Mouse (Mus musculus): ENCODE measurements at regions not wholly inside any gene's neighbourhood (a gene's known extent, or its start where the extent isn't known, plus 50 kb on each side); places are given as distances from the start of the nearest gene placed in this dataset.

GRCm38 (mm10) chr5:150866198-150866597, 86.2 kb upstream of the Kl start:
- H3K9me3 ChIP-seq (replicated peaks): 0 out of 2 replicates have a peak, but pooled peaks cover 5% of the 10 kb centered on the region
- 76% methylated on average over 3 of the region's 3 CpGs for WGBS (ENCODE audit: insufficient replicate concordance)
- no peak overlapping the region for H3K4me2 ChIP-seq
- peaks cover 7% of the 10 kb centered on the region; the same call in 1 of the 2 replicates for H3K4me1 ChIP-seq
- no peak overlapping the region for H3K9ac ChIP-seq
- ATAC-seq: no peak
- no peaks in the 10 kb centered on the region for H3K27me3 ChIP-seq (replicated peaks)
- H3K27ac ChIP-seq: no peak overlapping the region
- no peaks in the 10 kb centered on the region for H3K36me3 ChIP-seq
- H3K4me3 ChIP-seq: no peak overlapping the region

DNA sequence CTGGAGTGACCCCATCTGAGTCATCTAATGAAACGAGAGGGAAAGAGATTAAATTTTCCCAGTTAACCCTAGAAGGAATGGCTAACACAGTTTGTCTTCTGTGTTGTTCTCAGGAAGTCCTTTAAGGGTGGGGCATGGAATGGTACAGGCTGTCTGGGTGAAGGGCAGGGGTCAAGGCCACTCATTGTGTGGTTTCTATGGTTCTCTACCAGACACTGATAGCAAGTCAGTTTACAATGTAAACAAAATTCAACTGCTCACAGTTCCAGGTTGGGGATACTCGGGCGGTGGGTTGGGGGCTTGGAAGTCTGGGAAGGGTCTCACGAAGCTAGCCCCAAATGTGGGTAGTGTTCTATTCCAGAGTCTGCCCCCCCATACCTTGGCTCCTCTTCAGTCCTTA, 82.5 kb upstream of the Kl start:
- Histone ChIP-seq H3K9ac (no peak overlapping the region), H3K4me2 (no peak overlapping the region), H3K27me3 (replicated peaks) (no peaks in the 10 kb centered on the region), H3K36me3 (no peaks in the 10 kb centered on the region), H3K27ac (no peak overlapping the region), H3K4me3 (no peak overlapping the region), H3K9me3 (replicated peaks) (0 out of 2 replicates have a peak, but pooled peaks cover 5% of the 10 kb centered on the region), H3K4me1 (peaks cover 7% of the 10 kb centered on the region; the same call in 1 of the 2 replicates)
- whole genome bisulfite sequencing (ENCODE audit: insufficient replicate concordance): 62% methylated on average over 4 of the region's 4 CpGs
- ATAC-seq: no peak

DNA sequence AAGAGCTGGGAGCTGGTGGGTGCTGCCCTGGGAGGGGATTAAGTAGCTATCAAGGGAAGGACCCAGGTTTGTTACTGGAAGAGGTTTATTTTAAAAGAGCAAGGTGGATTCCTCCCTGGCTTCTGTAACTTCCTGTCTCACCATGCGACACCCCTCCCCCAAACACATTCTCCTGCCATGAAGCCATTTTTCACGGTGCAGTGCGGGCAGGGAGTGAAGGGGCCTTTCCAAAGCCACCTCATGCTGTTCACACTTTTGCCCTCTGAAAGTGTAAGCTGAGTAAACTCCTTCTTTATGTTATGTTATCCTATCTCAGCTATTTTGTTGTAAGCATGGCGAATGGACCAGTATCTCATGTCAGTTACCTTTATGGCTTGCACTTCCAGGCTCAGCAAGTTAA, 73.6 kb upstream of the Kl start:
- Histone ChIP-seq H3K9me3 (replicated peaks) (peaks cover 9% of the 10 kb centered on the region; the same call in 1 of the 2 replicates), H3K27me3 (replicated peaks) (no peaks in the 10 kb centered on the region), H3K36me3 (no peaks in the 10 kb centered on the region), H3K4me1 (no peaks in the 10 kb centered on the region), H3K9ac (no peak overlapping the region), H3K27ac (no peak overlapping the region), H3K4me2 (no peak overlapping the region), H3K4me3 (no peak overlapping the region)
- ATAC-seq: no peak
- 58% methylated on average over 4 of the region's 4 CpGs for WGBS (ENCODE audit: insufficient replicate concordance)

GRCm38 (mm10) chr5:150883676-150884075, 68.7 kb upstream of the Kl start:
- 73% methylated on average over 2 of the region's 2 CpGs for WGBS (ENCODE audit: insufficient replicate concordance)
- no peak overlapping the region for H3K4me3 ChIP-seq
- H3K27me3 ChIP-seq (replicated peaks): no peaks in the 10 kb centered on the region
- H3K9ac ChIP-seq: no peak overlapping the region
- no peaks in the 10 kb centered on the region for H3K4me1 ChIP-seq
- no peaks in the 10 kb centered on the region for H3K9me3 ChIP-seq (replicated peaks)
- no peak for ATAC-seq
- no peak overlapping the region for H3K27ac ChIP-seq
- H3K4me2 ChIP-seq: no peak overlapping the region
- no peaks in the 10 kb centered on the region for H3K36me3 ChIP-seq

DNA sequence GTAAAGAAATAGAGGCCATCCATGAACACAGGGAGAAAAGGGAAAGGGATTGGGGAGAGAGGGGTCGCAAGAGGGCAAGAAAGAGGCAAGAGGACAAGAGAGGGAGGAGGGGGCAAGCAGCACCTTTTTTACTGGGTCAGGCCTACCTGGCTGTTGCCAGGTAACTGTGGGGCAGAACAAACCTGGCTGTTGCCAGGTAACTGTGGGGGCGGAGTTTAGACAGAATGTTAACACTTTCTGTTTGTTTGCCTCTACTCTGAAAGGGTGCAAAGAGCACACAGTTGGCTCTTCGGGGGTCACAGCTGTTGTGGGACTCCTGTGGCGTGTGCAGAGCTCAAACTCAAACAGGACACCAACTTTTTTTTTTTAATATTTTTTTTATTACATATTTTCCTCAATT, 62.3 kb upstream of the Kl start:
- Histone ChIP-seq H3K27me3 (replicated peaks) (no peaks in the 10 kb centered on the region), H3K4me3 (no peak overlapping the region), H3K4me2 (no peak overlapping the region), H3K4me1 (no peaks in the 10 kb centered on the region), H3K9me3 (replicated peaks) (no peaks in the 10 kb centered on the region), H3K27ac (no peak overlapping the region), H3K36me3 (no peaks in the 10 kb centered on the region), H3K9ac (no peak overlapping the region)
- ATAC-seq: 0 out of 2 replicates have a peak, but pooled peaks have one; percentile 48
- WGBS (ENCODE audit: insufficient replicate concordance): 57% methylated on average over 4 of the region's 4 CpGs

GRCm38 (mm10) chr5:150891262-150891940, 61.0 kb upstream of the Kl start:
- Histone ChIP-seq H3K9me3 (replicated peaks) (no peaks in the 10 kb centered on the region), H3K4me1 (no peaks in the 10 kb centered on the region), H3K36me3 (no peaks in the 10 kb centered on the region), H3K9ac (no peak overlapping the region), H3K4me2 (no peak overlapping the region), H3K27ac (no peak overlapping the region), H3K4me3 (no peak overlapping the region), H3K27me3 (replicated peaks) (no peaks in the 10 kb centered on the region)
- WGBS (ENCODE audit: insufficient replicate concordance): 47% methylated on average over 7 of the region's 7 CpGs
- ATAC-seq: no peak

- H3K4me1 ChIP-seq: no peaks in the 10 kb centered on the region
- no peaks in the 10 kb centered on the region for H3K36me3 ChIP-seq
- H3K27ac ChIP-seq: no peak overlapping the region
- ATAC-seq: no peak
- H3K4me3 ChIP-seq: no peak overlapping the region
- no peak overlapping the region for H3K9ac ChIP-seq
- H3K27me3 ChIP-seq (replicated peaks): no peaks in the 10 kb centered on the region
- H3K9me3 ChIP-seq (replicated peaks): no peaks in the 10 kb centered on the region
- 35% methylated on average over 3 of the region's 3 CpGs for WGBS (ENCODE audit: insufficient replicate concordance)
- no peak overlapping the region for H3K4me2 ChIP-seq
Observed at GRCm38 (mm10) chr5:150894049-150894738, 58.2 kb upstream of the Kl start.

DNA sequence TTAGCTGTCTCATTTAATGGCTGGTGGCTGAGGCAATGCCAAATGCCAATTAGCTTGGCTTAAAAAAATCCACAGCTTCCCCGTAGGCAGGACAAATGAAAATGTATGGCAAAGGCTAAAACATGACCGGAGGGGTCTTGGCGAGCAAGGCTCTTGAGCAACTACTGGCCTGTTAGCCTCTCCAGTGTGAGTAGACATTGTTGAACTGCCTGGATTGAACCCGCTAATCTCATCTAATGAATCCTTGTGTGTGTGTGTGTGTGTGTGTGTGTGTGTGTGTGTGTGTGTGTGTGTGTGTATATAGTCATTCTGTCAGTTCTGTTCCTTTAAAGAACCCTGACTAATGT, 57.7 kb upstream of the Kl start:
- H3K27ac ChIP-seq: no peak overlapping the region
- H3K9me3 ChIP-seq (replicated peaks): no peaks in the 10 kb centered on the region
- no peaks in the 10 kb centered on the region for H3K36me3 ChIP-seq
- ATAC-seq: no peak
- no peaks in the 10 kb centered on the region for H3K4me1 ChIP-seq
- H3K4me2 ChIP-seq: no peak overlapping the region
- no peaks in the 10 kb centered on the region for H3K27me3 ChIP-seq (replicated peaks)
- WGBS (ENCODE audit: insufficient replicate concordance): 70% methylated on average over 4 of the region's 4 CpGs
- no peak overlapping the region for H3K9ac ChIP-seq
- H3K4me3 ChIP-seq: no peak overlapping the region

- Histone ChIP-seq H3K4me1 (no peaks in the 10 kb centered on the region), H3K36me3 (no peaks in the 10 kb centered on the region), H3K27me3 (replicated peaks) (0 out of 2 replicates have a peak, but pooled peaks cover 3% of the 10 kb centered on the region), H3K9ac (no peak overlapping the region), H3K9me3 (replicated peaks) (no peaks in the 10 kb centered on the region), H3K4me2 (no peak overlapping the region), H3K27ac (no peak overlapping the region), H3K4me3 (no peak overlapping the region)
- WGBS (ENCODE audit: insufficient replicate concordance): 64% methylated on average over 3 of the region's 3 CpGs
- no peak for ATAC-seq
Observed at GRCm38 (mm10) chr5:150901661-150902060, 50.7 kb upstream of the Kl start.
